Mouse (Mus musculus): ENCODE results near the gene Arid1b.

GRCm38 (mm10) chr17:5206731-5207130, 212.6 kb downstream of the Arid1b start:
- TF ChIP-seq CTCF (IDR thresholded peaks at IDR 0.05; ENCODE audit: borderline replicate concordance, extremely low read depth, insufficient read depth, insufficient read length) (no peak), POLR2A (IDR thresholded peaks at IDR 0.05; ENCODE audit: borderline replicate concordance, extremely low read depth, insufficient read depth, insufficient read length, poor library complexity, severe bottlenecking) (no peak)
